Mouse (Mus musculus) fibroblast of lung, adult 2 months (primary cell): ENCODE measurements around the gene Ptgir.

Experiments used
- DNase-seq: peaks from one replicate; pipeline ENCODE4 v3.0.0-alpha.2; 2011; ENCODE audit warnings: low read depth

The Ptgir gene

DNA sequence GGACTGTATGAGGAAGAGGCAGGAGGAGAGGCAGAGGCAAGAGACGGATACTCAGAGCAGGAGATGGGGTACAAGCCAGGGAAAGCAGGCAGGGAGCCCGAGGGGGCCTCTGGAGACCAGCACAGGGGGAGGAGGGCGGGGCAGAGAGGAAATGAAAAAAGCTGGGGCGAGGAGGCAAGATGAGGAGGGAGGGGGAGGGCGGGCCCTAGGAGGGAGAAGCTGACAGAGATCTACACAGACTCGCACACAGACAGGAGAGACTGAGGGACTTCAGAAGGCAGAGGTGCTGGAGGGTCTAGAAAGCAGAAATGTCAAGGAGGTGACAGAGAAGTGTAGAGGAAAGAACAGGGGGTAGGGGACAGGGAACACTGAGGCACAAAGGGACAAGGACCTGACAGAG is at the start of gene Ptgir:
Ptgir (plus strand) TSS at position 210 of the 400 bp plus-strand sequence.
- no peak for DNase-seq

GRCm38 (mm10) chr7:16858336-16858735 is 48.0 kb upstream of the Ptgir start:
- DNase-seq: no peak

- no peak for DNase-seq
Observed at GRCm38 (mm10) chr7:16859902-16860651, 46.2 kb upstream of the Ptgir start.

DNA sequence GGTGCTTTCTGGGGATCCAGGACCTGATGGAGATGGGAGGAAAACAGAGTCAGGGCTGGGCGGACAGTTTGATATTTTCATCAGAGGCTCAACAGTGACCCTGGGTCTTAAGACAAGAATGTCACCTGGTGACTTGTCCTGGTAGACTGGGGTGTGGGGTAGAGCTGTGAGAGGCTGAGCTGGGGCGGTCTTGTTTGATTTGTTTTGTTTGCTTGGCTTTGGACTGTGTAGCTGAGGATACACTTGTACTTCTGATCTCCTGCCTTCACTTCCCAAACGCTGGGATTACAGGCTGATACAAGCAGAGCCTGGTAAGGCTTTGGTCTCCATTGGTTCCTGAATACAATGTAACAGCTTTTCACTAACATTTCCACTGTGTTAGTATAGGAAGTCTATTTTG is 38.8 kb upstream of the Ptgir start:
- DNase-seq: no peak

GRCm38 (mm10) chr7:16869497-16869896 is 36.8 kb upstream of the Ptgir start:
- no peak for DNase-seq

- DNase-seq: no peak
Observed at GRCm38 (mm10) chr7:16871600-16871999, 34.7 kb upstream of the Ptgir start.

- DNase-seq: no peak
Observed at GRCm38 (mm10) chr7:16872478-16872877, 33.8 kb upstream of the Ptgir start.

- DNase-seq: no peak
Observed at GRCm38 (mm10) chr7:16873392-16873791, 32.9 kb upstream of the Ptgir start.

GRCm38 (mm10) chr7:16874190-16874589 is 32.1 kb upstream of the Ptgir start:
- DNase-seq: peak; percentile 71

DNA sequence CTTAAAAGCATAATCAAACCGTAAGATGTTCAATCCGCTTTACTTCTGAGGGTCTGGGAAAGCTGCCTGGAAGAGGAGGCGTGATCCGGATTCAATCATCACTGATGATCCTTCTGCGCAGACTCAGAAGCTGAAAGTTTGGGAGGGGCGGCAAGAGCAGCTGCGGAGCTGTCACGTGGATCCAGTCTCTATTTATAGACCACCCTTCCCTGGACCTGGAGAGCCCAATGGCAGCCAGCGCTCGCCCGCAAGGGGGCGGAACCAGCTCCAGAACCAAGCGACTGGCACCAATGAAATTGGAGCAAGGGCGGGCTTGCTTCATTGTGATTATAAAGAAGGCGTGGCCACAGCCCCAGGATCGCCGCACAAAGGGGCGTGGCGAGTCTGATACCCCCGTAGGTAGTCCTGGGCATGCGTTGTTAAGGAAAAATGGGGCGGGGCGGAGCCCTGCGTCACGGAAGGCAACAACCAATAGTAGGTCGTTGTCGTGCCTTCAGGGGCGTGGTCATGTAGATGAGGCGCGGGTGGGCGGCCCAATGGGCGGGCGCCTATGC is 31.5 kb upstream of the Ptgir start:
- peak; percentile 100 for DNase-seq

DNA sequence AGATGAGACGGTGACA is 31.2 kb upstream of the Ptgir start, which contains the start of gene Dact3:
Dact3 (plus strand) TSS at position 8 of the 16 bp plus-strand sequence.
- no peak for DNase-seq

DNA sequence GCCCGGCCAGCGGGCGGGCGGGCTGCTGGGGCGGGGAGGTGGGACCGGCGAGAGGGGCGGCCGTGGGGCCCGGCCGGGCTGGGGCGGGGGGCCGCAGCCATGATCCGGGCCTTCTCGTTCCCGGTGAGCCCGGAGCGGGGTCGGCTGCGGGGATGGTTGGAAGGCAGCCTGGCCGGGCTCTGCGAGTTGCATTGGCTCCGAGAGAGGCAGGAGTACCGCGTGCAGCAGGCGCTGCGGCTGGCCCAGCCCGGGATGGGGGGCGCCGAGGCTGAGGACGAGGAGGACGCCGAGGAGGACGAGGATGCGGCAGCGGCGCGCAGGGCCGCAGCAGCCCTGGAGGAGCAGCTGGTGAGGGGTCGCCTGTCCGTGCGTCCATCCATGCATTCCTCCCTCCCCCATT is 31.0 kb upstream of the Ptgir start:
- DNase-seq: no peak

GRCm38 (mm10) chr7:16876006-16876405 is 30.3 kb upstream of the Ptgir start:
- DNase-seq: no peak

GRCm38 (mm10) chr7:16876608-16877007 is 29.7 kb upstream of the Ptgir start:
- DNase-seq: no peak

- no peak for DNase-seq
Observed at GRCm38 (mm10) chr7:16877717-16878116, 28.6 kb upstream of the Ptgir start.

- DNase-seq: peak; percentile 90
Observed at GRCm38 (mm10) chr7:16879796-16880547, 26.3 kb upstream of the Ptgir start.

DNA sequence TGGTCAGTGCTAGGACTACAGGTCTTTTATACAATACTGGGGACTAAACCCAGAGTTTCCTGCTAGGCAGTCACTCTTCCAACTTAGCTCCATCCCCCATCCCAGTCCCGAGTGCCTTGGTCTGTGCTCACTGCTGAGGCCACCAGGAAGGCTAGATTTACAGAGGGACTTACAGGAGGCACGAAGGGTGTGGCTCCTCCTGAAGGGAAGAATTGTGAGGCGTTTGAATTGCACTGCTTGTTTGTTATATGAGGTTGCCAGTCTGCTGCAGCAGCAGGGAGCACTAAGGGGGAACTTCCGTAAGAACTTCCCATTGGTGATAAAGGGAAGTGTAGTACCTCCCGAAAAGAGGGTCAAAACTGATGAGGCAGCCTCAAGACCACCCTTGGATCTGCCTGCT is 25.7 kb upstream of the Ptgir start:
- no peak for DNase-seq

GRCm38 (mm10) chr7:16883162-16883561 is 23.1 kb upstream of the Ptgir start:
- DNase-seq: no peak

- no peak for DNase-seq
Observed at GRCm38 (mm10) chr7:16884334-16884733, 22.0 kb upstream of the Ptgir start.

DNA sequence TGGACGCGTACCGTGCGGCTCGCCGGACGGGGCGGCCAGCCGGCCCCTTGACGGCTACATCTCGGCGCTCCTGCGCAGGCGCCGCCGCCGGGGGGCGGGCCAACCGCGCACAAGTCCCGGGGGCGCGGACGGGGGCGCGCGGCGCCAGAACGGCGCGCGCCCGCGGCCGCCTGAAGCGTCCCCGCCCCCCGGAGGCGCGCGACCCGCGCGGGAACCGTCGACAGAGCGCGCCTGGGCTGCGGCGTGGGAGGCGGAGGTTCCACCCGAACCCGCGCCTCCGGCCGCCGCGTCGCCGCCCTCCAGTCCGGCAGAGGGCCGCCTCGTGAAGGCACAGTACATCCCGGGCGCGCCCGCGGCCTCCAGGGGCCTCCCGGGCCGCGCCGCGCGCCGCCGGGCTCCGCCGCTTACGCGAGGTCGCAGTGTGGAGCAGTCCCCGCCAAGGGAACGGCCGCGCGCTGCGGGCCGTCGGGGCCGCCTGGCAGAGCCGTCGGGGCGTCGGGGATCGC is 21.0 kb upstream of the Ptgir start:
- no peak for DNase-seq

DNA sequence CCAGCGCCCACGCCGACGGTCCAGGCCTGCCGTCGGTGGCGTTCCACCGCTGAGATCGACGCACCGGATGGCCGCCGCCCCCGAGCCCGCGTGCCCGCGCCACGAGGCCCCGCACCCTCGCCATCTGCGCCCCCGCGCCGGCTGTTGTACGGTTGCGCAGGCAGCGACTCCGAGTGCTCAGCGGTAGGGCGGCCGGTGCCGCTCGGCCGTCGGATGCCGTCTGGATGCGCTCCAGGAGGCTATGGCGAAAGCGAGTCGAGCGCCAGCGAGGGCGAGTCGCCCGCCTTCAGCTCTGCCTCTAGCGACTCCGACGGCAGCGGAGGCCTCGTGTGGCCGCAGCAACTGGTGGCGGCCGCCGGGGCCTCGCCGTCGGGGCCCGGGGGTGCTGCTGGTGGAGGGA is 20.4 kb upstream of the Ptgir start:
- DNase-seq: no peak

DNA sequence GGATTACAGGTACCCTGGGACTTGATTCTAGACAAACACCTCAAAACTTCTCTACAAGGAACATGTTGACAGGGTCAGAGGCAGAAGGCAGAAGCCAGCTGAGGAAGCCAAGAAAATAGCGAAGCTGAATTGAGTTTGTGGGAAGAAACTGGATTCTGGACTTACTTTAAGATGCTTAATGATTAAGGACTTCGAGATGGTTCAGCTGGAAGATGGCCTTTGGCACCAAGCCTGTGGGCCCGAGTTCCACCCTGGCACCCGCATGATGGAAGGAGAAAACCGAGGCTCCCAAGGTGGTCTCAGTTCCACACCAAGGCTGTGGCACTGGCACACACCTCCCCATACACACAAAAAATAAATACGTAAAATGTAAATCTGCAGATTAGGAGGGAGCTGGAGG is 15.8 kb upstream of the Ptgir start:
- DNase-seq: no peak

DNA sequence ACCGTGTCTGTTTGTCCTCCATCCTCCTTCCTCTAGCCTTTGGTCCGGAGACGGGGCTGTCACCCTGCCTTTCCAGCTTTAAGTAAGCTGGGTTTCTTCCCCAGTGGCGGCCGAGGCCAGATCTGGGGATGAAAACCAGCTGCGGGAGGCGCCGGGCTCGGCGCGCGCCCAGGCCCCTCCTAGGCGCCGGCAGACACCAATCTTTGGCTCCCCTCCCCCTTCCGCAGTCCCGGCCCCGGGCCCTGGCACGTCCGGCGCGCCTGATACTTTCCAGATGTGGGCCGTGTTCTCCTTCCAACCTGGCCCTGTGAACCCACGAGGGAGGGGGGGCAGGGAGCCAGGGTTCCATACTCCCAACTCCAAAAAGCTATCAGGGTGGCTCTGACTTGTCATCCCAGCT is 15.3 kb upstream of the Ptgir start:
- peak; percentile 94 for DNase-seq
